ENCODE assay signal across 10 mouse cellular contexts in genomic region chr11:33958713-33959112, GRCm38 (mm10). TPM values are rescaled to one million over a fixed set of nuclear protein-coding genes. Genes with fewer than 3 reads are reported as not detected.
A peak's percentile ranks its signal among the peaks of the same experiment; 100 is the strongest.
DNase-seq lines count a peak whose midpoint lies in the region; ATAC-seq and TF ChIP-seq lines count a peak whose summit lies in the region.
"Had no signal": no experiment of that assay in that cellular context is flagged by ENCODE, and none has a peak within 500 bp of the region (broad histone marks: within the 10 kb centered on the region; RNA-seq: fewer than 3 reads in every experiment).

No protein-coding gene starts in this region.

- H3K9ac ChIP-seq in kidney, postnatal 0 days (ENCODE audit: low read depth, low read length) = no peak overlapping the region
- H3K9ac ChIP-seq in kidney, embryonic 14.5 days (ENCODE audit: low read depth, low read length) = no peak overlapping the region
- no peak overlapping the region for H3K9ac ChIP-seq in lung, postnatal 0 days (replicated peaks; ENCODE audit: low read depth)

- no peaks in the 10 kb centered on the region for H3K4me1 ChIP-seq in kidney, postnatal 0 days (replicated peaks; ENCODE audit: insufficient read depth, low read length)
- no peaks in the 10 kb centered on the region; the same call in 1 of the 2 replicates for H3K4me1 ChIP-seq in kidney, embryonic 14.5 days (ENCODE audit: control insufficient read depth, insufficient read depth, low read length)
- H3K4me1 ChIP-seq in cortical plate, adult 2 months (ENCODE audit: control insufficient read depth, insufficient read depth, low read length) = no peaks in the 10 kb centered on the region
- no peaks in the 10 kb centered on the region for H3K4me1 ChIP-seq in lung, postnatal 0 days (ENCODE audit: insufficient read depth, low read depth, low read length)

- no peaks in the 10 kb centered on the region for H3K27me3 ChIP-seq in kidney, postnatal 0 days (ENCODE audit: insufficient read depth, low read length)
- H3K27me3 ChIP-seq in kidney, embryonic 14.5 days (ENCODE audit: control insufficient read depth, insufficient read depth, low read length) = no peaks in the 10 kb centered on the region; the same call in 1 of the 2 replicates
- no peaks in the 10 kb centered on the region for H3K27me3 ChIP-seq in lung, postnatal 0 days (replicated peaks; ENCODE audit: insufficient read depth, low read length)

- WGBS in kidney, postnatal 0 days = 86% methylated on average over 8 of the region's 8 CpGs
- 87% methylated on average over 8 of the region's 8 CpGs for WGBS in kidney, embryonic 14.5 days
- WGBS in lung, postnatal 0 days = 67% methylated on average over 8 of the region's 8 CpGs

- no peak overlapping the region for H3K27ac ChIP-seq in kidney, postnatal 0 days
- no peak overlapping the region for H3K27ac ChIP-seq in kidney, embryonic 14.5 days (ENCODE audit: low read depth, low read length)
- H3K27ac ChIP-seq in cortical plate, adult 2 months (ENCODE audit: insufficient read depth, low read length) = no peak overlapping the region
- H3K27ac ChIP-seq in lung, postnatal 0 days (ENCODE audit: low read length) = no peak overlapping the region

- TF ChIP-seq POLR2A in cortical plate, adult 2 months (IDR thresholded peaks at IDR 0.05; ENCODE audit: extremely low read depth, insufficient read depth, low read length) = no peak

- peak; percentile 61 for TF ChIP-seq CTCF in kidney, postnatal 0 days (IDR thresholded peaks at IDR 0.05; ENCODE audit: low read depth)
- TF ChIP-seq CTCF in cortical plate, adult 2 months (IDR thresholded peaks at IDR 0.05; ENCODE audit: extremely low read depth, insufficient read depth, low read length) = peak; percentile 16; the same call in 1 of the 2 replicates
- peak; percentile 54 for TF ChIP-seq CTCF in lung, postnatal 0 days (IDR thresholded peaks at IDR 0.05)

- no peak overlapping the region for H3K4me3 ChIP-seq in kidney, postnatal 0 days (replicated peaks; ENCODE audit: low read depth, low read length)
- H3K4me3 ChIP-seq in kidney, embryonic 14.5 days (ENCODE audit: low read length) = no peak overlapping the region
- H3K4me3 ChIP-seq in cortical plate, adult 2 months (ENCODE audit: insufficient read depth, low read length) = no peak overlapping the region
- no peak overlapping the region for H3K4me3 ChIP-seq in lung, postnatal 0 days (ENCODE audit: low read depth, low read length)
- H3K4me3 ChIP-seq: erythroblast, embryonic 14.5 days had no signal

- no peaks in the 10 kb centered on the region for H3K36me3 ChIP-seq in kidney, postnatal 0 days (ENCODE audit: insufficient read depth, low read length)
- no peaks in the 10 kb centered on the region for H3K36me3 ChIP-seq in kidney, embryonic 14.5 days (ENCODE audit: control insufficient read depth, insufficient read depth, low read length)
- H3K36me3 ChIP-seq in lung, postnatal 0 days (ENCODE audit: insufficient read depth, low read length) = no peaks in the 10 kb centered on the region

- ATAC-seq in kidney, postnatal 0 days (replicated peaks; ENCODE audit: low FRiP score, low read depth) = no peak
- no peak for ATAC-seq in kidney, embryonic 14.5 days (ENCODE audit: low FRiP score, low TSS enrichment)
- ATAC-seq in lung, postnatal 0 days = no peak

- no peak overlapping the region for H3K4me2 ChIP-seq in kidney, postnatal 0 days (ENCODE audit: low read length)
- H3K4me2 ChIP-seq in kidney, embryonic 14.5 days (replicated peaks; ENCODE audit: low read depth, low read length) = no peak overlapping the region
- H3K4me2 ChIP-seq in lung, postnatal 0 days (replicated peaks; ENCODE audit: low read depth, low read length) = no peak overlapping the region

- no peak for TF ChIP-seq EP300 in lung, postnatal 0 days (IDR thresholded peaks at IDR 0.05)

- peak; percentile 23 to 68 for DNase-seq in adrenal gland, adult (ENCODE audit: inconsistent age in 2 of 2, low spot score in 1 of 2)
- DNase-seq in adrenal gland, adult 2 months = no peak
- DNase-seq in kidney, postnatal 0 days (ENCODE audit: low spot score) = peak; percentile 18
- peak; percentile 72 for DNase-seq in 416B (ENCODE audit: low read depth)
- no peak for DNase-seq in lung, postnatal 0 days (ENCODE audit: low spot score)
- no peak for DNase-seq in frontal cortex, postnatal 10 days (ENCODE audit: low spot score in 2 of 2)

- H3K9me3 ChIP-seq in kidney, postnatal 0 days (replicated peaks; ENCODE audit: low read length) = no peaks in the 10 kb centered on the region
- H3K9me3 ChIP-seq in kidney, embryonic 14.5 days (ENCODE audit: control insufficient read depth, low read length) = no peaks in the 10 kb centered on the region
- H3K9me3 ChIP-seq in lung, postnatal 0 days (ENCODE audit: low read length) = no peaks in the 10 kb centered on the region

RNA-seq across cellular contexts. Expression of gene Kcnmb1, which starts 4.1 kb away (rescaled TPM):
- total RNA-seq in adrenal gland, adult 2 months (2021) = under 1 TPM; 0.12 to 0.21 TPM
- polyA plus RNA-seq in adrenal gland, adult 2 months (2012; rRNA removed) = 0.17 and 0.27 TPM in 2 replicates
- polyA plus RNA-seq in kidney, postnatal 0 days (2015; fragmentation: Nextera tagmentation; extraction: Ambion mirVana) = 0.54 and 0.89 TPM in 2 replicates
- 0.18 and 0.19 TPM in 2 replicates for polyA plus RNA-seq in kidney, embryonic 14.5 days (2014; fragmentation: Nextera tagmentation; extraction: Ambion mirVana)
- 0.57 and 0.63 TPM in 2 replicates for polyA plus RNA-seq in cortical plate, adult 2 months (2012; rRNA removed)
- polyA plus RNA-seq in lung, postnatal 0 days (2015; fragmentation: Nextera tagmentation; extraction: Ambion mirVana) = 0.66 and 0.74 TPM in 2 replicates
- polyA plus RNA-seq: erythroblast, embryonic 14.5 days had no signal

RNA-seq across cellular contexts. Expression of gene Kcnip1, which starts 34.2 kb away (rescaled TPM):
- 1 to 10 TPM; 2.9 to 3.7 TPM for total RNA-seq in adrenal gland, adult 2 months (2021)
- polyA plus RNA-seq in adrenal gland, adult 2 months (2012; rRNA removed) = 0.48 and 1.9 TPM in 2 replicates
- 2.0 and 2.7 TPM in 2 replicates for polyA plus RNA-seq in kidney, postnatal 0 days (2015; fragmentation: Nextera tagmentation; extraction: Ambion mirVana)
- polyA plus RNA-seq in kidney, embryonic 14.5 days (2014; fragmentation: Nextera tagmentation; extraction: Ambion mirVana) = 0.24 and 0.74 TPM in 2 replicates
- 31.6 and 32.2 TPM in 2 replicates for polyA plus RNA-seq in cortical plate, adult 2 months (2012; rRNA removed)
- 0.18 and 0.27 TPM in 2 replicates for polyA plus RNA-seq in lung, postnatal 0 days (2015; fragmentation: Nextera tagmentation; extraction: Ambion mirVana)
- polyA plus RNA-seq: C2C12; erythroblast, embryonic 14.5 days had no signal

Comparison
In these comparisons a context has a peak if more than half of its experiments do, and no peak if none do; other contexts are left out.
1. DNase-seq: peak in adrenal gland, adult (2 of 2), kidney, postnatal 0 days (single experiment) and 416B (single experiment); none in adrenal gland, adult 2 months (single experiment), lung, postnatal 0 days (single experiment) and frontal cortex, postnatal 10 days (0 of 2).
2. Peak in every context shown above with its lines, with median percentiles within 50 percentile points of each other: CTCF ChIP-seq.